Mouse (Mus musculus) liver, embryonic 11.5 days (tissue): ENCODE data around the gene Tiam1. TPM values are rescaled to one million over a fixed set of nuclear protein-coding genes. Genes with fewer than 3 reads are reported as not detected.
A peak's percentile ranks its signal among the peaks of the same experiment; 100 is the strongest.

Experiments used
- ATAC-seq: fragments of 200-750 bp; cut with Nextera tagmentation; replicated peaks from 2 replicates; pipeline ENCODE4 v1.8.0; 2017; ENCODE audit warnings: moderate number of reproducible peaks, mild to moderate bottlenecking, moderate TSS enrichment, moderate library complexity; ENCODE audit not compliant: low FRiP score
- DNase-seq: peaks from one replicate; pipeline ENCODE4 v3.0.0-alpha.2; 2017; ENCODE audit warnings: low spot score
- H3K27ac ChIP-seq: fragments of 300-500 bp; sonication (generic); 2 replicates; pipeline ENCODE4 v1.5.1; 2014; ENCODE audit warnings: mild to moderate bottlenecking, low read depth, low read length, control low read depth
- H3K27me3 ChIP-seq: fragments of 300-500 bp; sonication (generic); replicated peaks from 2 replicates; pipeline ENCODE4 v1.6.1; 2014; ENCODE audit warnings: low read length, mixed read lengths; ENCODE audit not compliant: control insufficient read depth, insufficient read depth
- H3K36me3 ChIP-seq: fragments of 300-500 bp; sonication (generic); 2 replicates; pipeline ENCODE4 v1.6.1; 2014; ENCODE audit warnings: mild to moderate bottlenecking, low read length, moderate library complexity, mixed read lengths; ENCODE audit not compliant: control insufficient read depth, insufficient read depth
- H3K4me1 ChIP-seq: fragments of 300-500 bp; sonication (generic); replicated peaks from 2 replicates; pipeline ENCODE4 v1.6.1; 2014; ENCODE audit warnings: low read length, mixed read lengths; ENCODE audit not compliant: control insufficient read depth, insufficient read depth
- H3K4me2 ChIP-seq: fragments of 300-500 bp; sonication (generic); 2 replicates; pipeline ENCODE4 v1.6.1; 2014; ENCODE audit warnings: mild to moderate bottlenecking, control low read depth, moderate library complexity
- H3K4me3 ChIP-seq: fragments of 300-500 bp; sonication (generic); 2 replicates; pipeline ENCODE4 v1.5.1; 2014; ENCODE audit warnings: low read depth, low read length, control low read depth
- H3K9ac ChIP-seq: fragments of 300-500 bp; sonication (generic); 2 replicates; pipeline ENCODE4 v1.6.1; 2014; ENCODE audit warnings: low read depth, low read length, control low read depth
- H3K9me3 ChIP-seq: fragments of 300-500 bp; sonication (generic); 2 replicates; pipeline ENCODE4 v1.6.1; 2016; ENCODE audit warnings: low read length, inconsistent platforms, mixed read lengths; ENCODE audit not compliant: control insufficient read depth
- WGBS: fragments of 180-500 bp; shearing (Covaris S2); extraction: QIAGEN DNeasy Blood & Tissue Kit; methylation state at CpG from one replicate; pipeline ENCODE4 v1.1.7; 2014; 5-methylcytosine and 5-hydroxymethylcytosine counted together
- polyA plus RNA-seq: library from polyadenylated mRNA; unstranded; fragments of >200 nt; fragmentation: Nextera tagmentation; extraction: Ambion mirVana; gene quantifications from 2 replicates; pipeline ENCODE4 v1.2.1, GENCODE M21; 2014

Tiam1 gene
- polyA plus RNA-seq, 1 experiment from 2014 or later, result 17.2 TPM

DNA sequence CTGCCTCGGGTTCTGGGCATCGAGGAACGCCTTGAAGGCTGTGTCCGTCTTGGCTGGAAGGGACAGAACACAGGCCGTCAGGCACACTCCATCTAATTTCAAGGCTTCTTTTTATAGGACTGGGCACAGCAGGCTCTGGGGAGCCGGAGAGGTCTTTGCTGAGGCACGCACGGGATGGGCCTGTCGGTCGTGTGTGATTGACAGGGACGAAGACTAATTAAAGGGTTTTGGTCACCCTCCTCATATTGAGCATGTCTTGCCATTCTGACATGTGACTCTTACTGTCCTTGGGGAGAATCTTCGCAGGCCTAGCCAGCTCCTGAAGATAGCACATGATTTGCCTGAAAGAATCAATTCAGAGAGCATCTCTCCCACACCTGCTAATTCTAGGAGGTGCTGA lies 338.4 kb downstream of the Tiam1 start:
- H3K4me2 ChIP-seq, result no peak overlapping the region
- H3K4me1 ChIP-seq, result peaks cover 7% of the 10 kb centered on the region
- ATAC-seq (no peak), DNase-seq (no peak)
- peaks cover 4% of the 10 kb centered on the region for H3K36me3 ChIP-seq
- 91% methylated on average over 12 of the region's 12 CpGs for WGBS
- no peak overlapping the region for H3K27ac ChIP-seq
- no peaks in the 10 kb centered on the region for H3K27me3 ChIP-seq
- no peak overlapping the region for H3K4me3 ChIP-seq
- no peaks in the 10 kb centered on the region for H3K9me3 ChIP-seq
- H3K9ac ChIP-seq, result no peak overlapping the region

DNA sequence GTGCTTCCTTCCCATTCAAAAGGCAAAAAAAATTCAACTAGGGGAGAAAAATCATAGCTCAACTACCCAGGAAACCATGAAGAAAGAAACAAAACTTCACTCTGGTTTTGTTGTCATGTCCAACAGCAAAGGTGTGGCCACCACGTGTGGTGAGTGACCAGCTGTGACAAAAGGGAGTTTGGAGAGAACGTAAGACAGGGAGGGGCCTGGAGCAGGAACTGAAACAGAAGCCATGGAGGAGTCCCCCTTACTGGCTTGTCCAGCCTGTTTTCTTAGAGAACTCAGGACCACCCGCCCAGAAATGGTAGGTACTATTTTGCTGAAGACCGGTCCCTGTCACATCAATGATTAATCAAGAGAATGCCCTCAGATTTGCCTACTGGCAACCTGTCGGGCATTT lies 342.1 kb downstream of the Tiam1 start:
- WGBS, result 85% methylated on average over 5 of the region's 5 CpGs
- no peaks in the 10 kb centered on the region for H3K4me1 ChIP-seq
- ATAC-seq, result no peak
- no peak for DNase-seq
- H3K9me3 ChIP-seq, result no peaks in the 10 kb centered on the region
- H3K4me2 ChIP-seq, result no peak overlapping the region
- H3K36me3 ChIP-seq, result peaks cover 4% of the 10 kb centered on the region
- H3K4me3 ChIP-seq, result no peak overlapping the region
- H3K27ac ChIP-seq, result no peak overlapping the region
- no peaks in the 10 kb centered on the region for H3K27me3 ChIP-seq
- no peak overlapping the region for H3K9ac ChIP-seq

GRCm38 (mm10) chr16:89799772-89800171 lies 343.8 kb downstream of the Tiam1 start:
- Histone ChIP-seq H3K27ac (no peak overlapping the region), H3K4me1 (no peaks in the 10 kb centered on the region), H3K9ac (no peak overlapping the region), H3K36me3 (peaks cover 4% of the 10 kb centered on the region), H3K27me3 (no peaks in the 10 kb centered on the region), H3K4me3 (no peak overlapping the region), H3K9me3 (no peaks in the 10 kb centered on the region), H3K4me2 (no peak overlapping the region)
- WGBS, result 85% methylated on average over 12 of the region's 12 CpGs
- DNase-seq, result no peak
- no peak for ATAC-seq

DNA sequence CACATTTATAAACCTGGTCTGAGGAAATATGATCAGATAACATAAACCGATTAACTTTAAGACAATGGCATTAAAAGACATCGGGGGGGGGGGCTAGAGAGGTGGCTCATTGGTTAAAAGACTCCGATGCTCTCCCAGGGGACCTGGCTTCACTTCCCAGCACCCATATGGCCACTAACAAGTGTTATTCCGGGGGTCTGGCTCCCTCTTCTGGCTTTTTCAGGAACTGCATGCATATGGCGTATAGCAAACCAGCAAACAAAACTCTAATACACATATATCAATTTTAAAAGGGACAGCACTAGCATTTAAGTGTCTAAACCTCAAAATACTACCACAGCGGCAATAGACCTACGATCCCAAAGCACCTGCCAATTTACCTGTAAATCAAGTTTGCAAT lies 347.0 kb downstream of the Tiam1 start:
- Histone ChIP-seq H3K27ac (no peak overlapping the region), H3K4me1 (no peaks in the 10 kb centered on the region), H3K9ac (no peak overlapping the region), H3K9me3 (no peaks in the 10 kb centered on the region), H3K4me3 (no peak overlapping the region), H3K4me2 (no peak overlapping the region), H3K27me3 (no peaks in the 10 kb centered on the region), H3K36me3 (peaks cover 3% of the 10 kb centered on the region; the same call in 1 of the 2 replicates)
- WGBS, result 85% methylated on average over 7 of the region's 7 CpGs
- DNase-seq, result no peak
- ATAC-seq, result no peak

- 75% methylated on average over 9 of the region's 9 CpGs for WGBS
Observed at GRCm38 (mm10) chr16:89789792-89790434, 353.7 kb downstream of the Tiam1 start.

DNA sequence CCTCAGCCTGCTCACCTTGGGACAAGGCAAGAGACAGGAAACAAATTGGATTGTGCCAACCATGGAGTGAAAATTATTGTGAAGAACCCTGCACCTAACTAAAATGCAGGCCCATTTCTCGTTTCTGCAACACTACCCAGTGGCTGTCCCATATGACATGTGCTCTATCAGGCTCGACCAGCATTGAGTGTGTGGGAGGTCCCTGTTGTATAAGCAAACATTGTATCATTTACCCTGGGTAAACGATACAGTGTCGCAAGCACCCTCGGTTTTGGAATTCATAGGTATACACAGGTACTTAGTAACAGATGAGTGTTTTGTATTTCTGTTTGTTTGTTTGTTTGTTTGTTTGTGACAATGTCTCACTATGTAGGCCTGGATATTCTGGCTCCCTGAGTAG lies 357.8 kb downstream of the Tiam1 start:
- Histone ChIP-seq H3K27ac (no peak overlapping the region), H3K4me2 (no peak overlapping the region), H3K9me3 (0 out of 2 replicates have a peak, but pooled peaks cover 4% of the 10 kb centered on the region), H3K36me3 (no peaks in the 10 kb centered on the region), H3K9ac (no peak overlapping the region), H3K4me1 (peaks cover 4% of the 10 kb centered on the region; the same call in 1 of the 2 replicates), H3K27me3 (no peaks in the 10 kb centered on the region), H3K4me3 (no peak overlapping the region)
- 70% methylated on average over 5 of the region's 5 CpGs for WGBS
- peak; percentile 29; the same call in 1 of the 2 replicates for ATAC-seq
- DNase-seq, result no peak

More at GRCm38 (mm10) chr16:89789792-89790434, 353.7 kb downstream of the Tiam1 start:
- no peaks in the 10 kb centered on the region for H3K27me3 ChIP-seq
- no peak for DNase-seq
- no peak overlapping the region for H3K4me2 ChIP-seq
- no peak overlapping the region for H3K4me3 ChIP-seq
- no peaks in the 10 kb centered on the region for H3K9me3 ChIP-seq
- H3K4me1 ChIP-seq, result peaks cover 4% of the 10 kb centered on the region; the same call in 1 of the 2 replicates
- no peak overlapping the region for H3K9ac ChIP-seq
- no peak for ATAC-seq
- peaks cover 3% of the 10 kb centered on the region; the same call in 1 of the 2 replicates for H3K36me3 ChIP-seq
- no peak overlapping the region for H3K27ac ChIP-seq

- Histone ChIP-seq H3K9me3 (0 out of 2 replicates have a peak, but pooled peaks cover 4% of the 10 kb centered on the region), H3K9ac (no peak overlapping the region), H3K4me1 (no peaks in the 10 kb centered on the region), H3K27ac (no peak overlapping the region), H3K27me3 (no peaks in the 10 kb centered on the region; the same call in 1 of the 2 replicates), H3K4me2 (no peak overlapping the region), H3K36me3 (no peaks in the 10 kb centered on the region), H3K4me3 (no peak overlapping the region)
- WGBS, result 62% methylated on average over 3 of the region's 3 CpGs
- ATAC-seq, result no peak
- DNase-seq, result no peak
Observed at GRCm38 (mm10) chr16:89779705-89780104, 363.9 kb downstream of the Tiam1 start.

GRCm38 (mm10) chr16:89777450-89777849 lies 366.1 kb downstream of the Tiam1 start:
- Histone ChIP-seq H3K27me3 (peaks cover 3% of the 10 kb centered on the region; the same call in 1 of the 2 replicates), H3K27ac (no peak overlapping the region), H3K9ac (no peak overlapping the region), H3K4me1 (no peaks in the 10 kb centered on the region), H3K36me3 (no peaks in the 10 kb centered on the region), H3K4me3 (no peak overlapping the region), H3K9me3 (0 out of 2 replicates have a peak, but pooled peaks cover 4% of the 10 kb centered on the region), H3K4me2 (no peak overlapping the region)
- no peak for DNase-seq
- ATAC-seq, result no peak
- 70% methylated on average over 2 of the region's 2 CpGs for WGBS

- H3K4me3 ChIP-seq, result no peak overlapping the region; the same call in 1 of the 2 replicates
Observed at GRCm38 (mm10) chr16:89774553-89774913, 369.0 kb downstream of the Tiam1 start.

More at GRCm38 (mm10) chr16:89774553-89774913, 369.0 kb downstream of the Tiam1 start:
- peak; percentile 15; the same call in 1 of the 2 replicates for ATAC-seq
- Histone ChIP-seq H3K27me3 (peaks cover 3% of the 10 kb centered on the region; the same call in 1 of the 2 replicates), H3K9me3 (peaks cover 6% of the 10 kb centered on the region; the same call in 1 of the 2 replicates), H3K36me3 (no peaks in the 10 kb centered on the region), H3K27ac (no peak overlapping the region), H3K4me2 (peak overlapping the region; percentile 90), H3K4me1 (no peaks in the 10 kb centered on the region), H3K9ac (no peak overlapping the region)
- WGBS, result 36% methylated on average over 10 of the region's 10 CpGs
- DNase-seq, result no peak
